Mouse (Mus musculus) cerebellum, postnatal 4 days (tissue): ENCODE measurements around the gene Kbtbd6.
"Not testable (repeated sequence)": the region's sequence is repeated elsewhere in the genome, so short reads cannot be mapped to it uniquely, and the experiment has no call there.

ENCODE experiments used
- DNase-seq, 2 experiments: peaks; one replicate each; pipeline ENCODE4 v3.0.0; 2022; ENCODE audit warnings: low spot score in 2 of 2, mixed read lengths in 1 of 2

The Kbtbd6 gene

DNA sequence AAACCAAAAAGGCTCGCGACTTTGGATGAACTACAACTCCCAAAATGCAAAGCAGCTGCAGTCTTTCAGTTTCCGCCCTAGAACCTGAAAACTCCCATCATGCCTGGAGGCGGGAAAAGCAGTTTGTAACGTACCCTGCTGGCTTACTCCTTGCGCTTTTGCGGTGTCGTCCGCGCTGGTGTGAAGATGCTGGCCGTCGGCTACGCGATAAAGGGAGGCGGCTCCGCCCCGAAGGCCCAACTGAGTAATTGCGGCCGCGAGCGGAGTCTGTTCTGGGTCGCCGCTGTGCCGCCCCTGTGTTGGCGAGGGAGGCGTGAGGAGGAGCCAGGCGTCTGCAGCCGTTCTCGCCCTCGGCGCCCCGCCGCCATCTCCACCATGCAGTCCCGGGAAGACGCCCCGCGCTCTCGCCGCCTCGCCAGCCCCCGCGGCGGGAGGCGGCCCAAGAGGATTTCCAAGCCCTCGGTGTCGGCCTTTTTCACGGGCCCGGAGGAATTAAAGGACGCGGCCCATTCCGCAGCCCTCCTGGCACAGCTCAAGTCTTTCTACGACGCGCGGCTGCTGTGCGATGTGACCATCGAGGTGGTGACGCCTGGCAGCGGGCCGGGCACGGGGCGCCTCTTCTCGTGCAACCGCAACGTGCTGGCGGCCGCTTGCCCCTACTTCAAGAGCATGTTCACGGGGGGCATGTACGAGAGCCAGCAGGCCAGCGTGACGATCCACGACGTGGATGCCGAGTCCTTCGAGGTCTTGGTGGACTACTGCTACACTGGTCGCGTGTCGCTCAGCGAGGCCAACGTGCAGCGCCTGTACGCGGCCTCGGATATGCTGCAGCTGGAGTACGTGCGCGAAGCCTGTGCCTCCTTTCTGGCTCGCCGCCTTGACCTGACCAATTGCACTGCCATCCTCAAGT lies at the start of gene Kbtbd6:
Gene Kbtbd6 (plus strand): TSS at position 155 of the 910 bp plus-strand sequence.
- DNase-seq, result peak; percentile 28 to 70

DNA sequence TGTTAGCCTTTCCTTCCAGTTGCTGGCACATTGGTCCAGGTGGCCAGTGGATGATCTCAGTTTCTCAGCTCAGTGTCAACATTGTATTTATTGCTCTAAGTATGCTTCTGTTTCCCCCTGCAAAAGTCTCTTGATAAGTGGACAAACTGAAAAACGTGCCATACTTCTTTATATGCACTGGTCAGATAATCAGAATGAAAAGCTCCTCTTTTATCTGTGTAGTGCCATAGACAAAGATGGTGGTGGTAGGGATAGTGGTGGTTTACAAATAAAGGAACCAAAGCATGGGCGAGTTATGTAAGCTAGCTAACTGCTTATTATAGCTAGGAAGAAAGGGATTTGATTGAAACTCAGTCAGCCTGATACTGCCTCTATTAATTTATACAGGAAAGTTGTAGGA lies 44.0 kb upstream of the Kbtbd6 start:
- no peak for DNase-seq

DNA sequence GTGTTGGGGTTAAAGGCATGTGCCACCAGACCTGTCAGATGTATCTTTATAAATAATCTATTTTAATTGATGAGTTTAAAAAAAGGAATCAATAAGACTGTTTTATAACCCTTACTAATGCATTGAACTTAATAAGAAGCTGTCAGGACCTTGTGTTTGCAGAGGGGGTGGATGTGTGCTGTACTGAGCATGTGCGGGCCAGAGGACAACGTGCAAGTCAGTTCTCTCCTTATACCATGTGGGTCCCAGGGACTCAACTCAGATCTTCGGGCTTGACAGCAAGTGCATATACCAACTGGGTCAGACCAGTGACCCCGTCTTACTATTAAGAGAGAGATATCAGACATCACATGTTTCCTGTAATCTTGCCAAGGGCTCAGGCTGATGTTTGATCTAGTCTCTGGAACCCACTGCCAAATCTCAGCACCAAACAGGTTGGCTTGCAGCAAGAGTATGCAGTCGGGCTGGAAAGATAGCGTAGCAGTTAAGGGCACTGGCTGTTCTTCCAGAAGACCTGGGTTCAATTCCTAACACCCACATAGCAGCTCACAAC lies 42.3 kb upstream of the Kbtbd6 start:
- no peak for DNase-seq

DNA sequence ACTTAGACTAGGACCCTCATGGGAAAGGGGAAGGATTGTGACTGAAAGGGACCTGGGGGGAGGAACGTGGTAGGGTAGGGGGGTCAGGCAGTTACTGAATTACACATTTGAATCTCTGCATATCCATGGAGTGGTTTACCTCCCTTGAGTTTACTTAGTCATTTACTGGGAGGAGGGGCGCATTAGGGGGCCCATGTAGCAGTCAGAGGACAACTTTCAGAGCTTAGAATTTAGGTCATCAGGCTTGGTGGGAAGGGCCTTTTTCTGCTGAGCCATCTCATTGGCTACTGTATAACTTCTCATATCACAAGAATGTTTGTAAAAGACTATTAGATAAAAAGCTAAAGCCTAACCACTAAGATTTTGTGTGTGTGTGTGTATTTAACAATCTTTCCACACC lies 41.0 kb upstream of the Kbtbd6 start:
- DNase-seq, result no peak

DNA sequence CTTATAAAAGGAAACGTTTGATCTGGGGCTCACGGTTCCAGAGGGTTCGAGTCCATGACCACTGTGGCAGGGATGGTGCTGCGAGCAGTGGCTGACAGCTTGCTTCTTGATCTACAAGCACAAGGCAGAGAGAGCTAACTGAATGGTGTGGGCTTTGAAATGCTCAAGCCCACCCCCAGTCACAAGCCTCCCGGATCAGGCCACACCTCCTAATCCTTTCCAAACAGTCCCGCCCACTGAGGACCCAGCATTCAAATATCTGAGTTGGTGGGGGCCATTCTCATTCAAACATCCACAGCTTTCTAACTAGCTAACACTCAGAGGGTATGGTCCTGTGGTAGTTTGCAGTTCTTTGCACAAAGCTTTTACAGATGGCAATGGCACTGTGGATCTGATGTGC lies 38.5 kb upstream of the Kbtbd6 start:
- no peak for DNase-seq

DNA sequence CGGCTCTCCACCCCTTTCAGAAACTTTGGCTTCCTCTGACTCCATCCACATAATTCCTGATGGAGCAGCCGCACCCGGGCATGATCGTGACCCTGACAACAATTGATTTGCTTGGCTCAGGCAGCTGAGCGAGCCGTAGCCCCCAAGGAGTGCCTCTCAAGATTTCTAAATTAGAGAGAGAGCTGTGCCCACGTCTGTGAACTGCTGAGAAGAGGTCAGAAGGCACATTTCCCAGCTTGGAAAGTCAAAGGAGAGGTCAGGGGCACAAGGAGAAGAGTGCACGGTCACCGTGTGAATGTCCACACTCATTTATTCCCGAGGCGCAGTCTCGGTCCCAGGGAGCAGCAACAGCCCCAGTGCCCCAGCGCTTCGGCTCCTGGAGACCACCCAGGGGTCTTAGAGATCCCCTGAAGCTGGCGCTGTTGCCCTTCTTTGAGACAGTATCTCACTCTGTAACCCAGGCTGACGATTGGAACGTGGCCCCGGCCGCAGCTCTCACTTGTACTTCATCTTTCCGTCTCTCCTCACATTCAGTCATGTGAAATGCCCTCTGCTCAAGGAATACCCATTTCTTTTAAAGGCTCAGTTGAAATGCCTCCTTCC lies 31.5 kb upstream of the Kbtbd6 start:
- no peak for DNase-seq

DNA sequence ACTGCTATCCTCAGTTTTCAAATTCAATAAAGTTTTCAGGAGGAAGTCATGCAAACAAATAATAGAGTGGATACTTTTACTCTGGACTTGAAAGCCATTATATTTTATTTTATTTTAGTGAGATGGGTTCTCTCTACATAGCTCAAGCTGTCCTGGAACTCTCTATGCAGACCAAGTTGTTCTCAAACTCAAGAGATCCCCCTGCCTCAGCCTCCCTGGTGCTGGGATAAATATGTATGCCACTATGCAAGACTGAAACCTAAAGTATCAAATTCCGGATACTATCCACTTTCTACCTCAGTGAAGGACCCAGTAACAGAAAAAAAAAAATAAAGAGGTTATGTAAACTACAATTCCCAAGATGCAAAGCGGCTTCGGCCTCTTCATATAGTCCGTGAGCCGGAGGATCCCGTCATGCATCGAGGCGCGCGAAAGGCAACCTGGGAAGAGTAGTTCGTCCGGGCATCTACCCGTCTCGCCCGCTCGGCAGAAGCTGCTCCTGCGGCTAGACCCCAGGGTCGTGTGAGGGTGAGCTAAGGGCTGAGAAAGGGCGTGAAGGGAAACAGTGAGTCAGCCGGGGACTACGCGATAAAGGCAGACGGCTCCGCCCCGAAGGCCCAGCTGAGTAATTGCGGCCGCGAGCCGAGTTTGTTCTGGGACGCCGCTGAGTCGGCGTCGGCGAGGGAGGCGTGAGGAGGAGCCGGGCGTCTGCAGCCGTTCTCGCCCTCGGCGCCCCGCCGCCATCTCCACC lies 25.5 kb upstream of the Kbtbd6 start, which contains the start of gene Kbtbd7:
Gene Kbtbd7 (plus strand): TSS at position 533 of the 751 bp plus-strand sequence.
- peak; percentile 72 to 86 for DNase-seq

DNA sequence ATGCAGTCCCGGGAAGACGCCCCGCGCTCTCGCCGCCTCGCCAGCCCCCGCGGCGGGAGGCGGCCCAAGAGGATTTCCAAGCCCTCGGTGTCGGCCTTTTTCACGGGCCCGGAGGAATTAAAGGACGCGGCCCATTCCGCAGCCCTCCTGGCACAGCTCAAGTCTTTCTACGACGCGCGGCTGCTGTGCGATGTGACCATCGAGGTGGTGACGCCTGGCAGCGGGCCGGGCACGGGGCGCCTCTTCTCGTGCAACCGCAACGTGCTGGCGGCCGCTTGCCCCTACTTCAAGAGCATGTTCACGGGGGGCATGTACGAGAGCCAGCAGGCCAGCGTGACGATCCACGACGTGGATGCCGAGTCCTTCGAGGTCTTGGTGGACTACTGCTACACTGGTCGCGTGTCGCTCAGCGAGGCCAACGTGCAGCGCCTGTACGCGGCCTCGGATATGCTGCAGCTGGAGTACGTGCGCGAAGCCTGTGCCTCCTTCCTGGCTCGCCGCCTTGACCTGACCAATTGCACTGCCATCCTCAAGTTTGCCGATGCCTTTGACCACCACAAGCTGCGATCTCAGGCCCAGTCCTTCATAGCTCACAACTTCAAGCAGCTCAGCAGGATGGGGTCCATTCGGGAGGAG lies 24.8 kb upstream of the Kbtbd6 start:
- not testable (repeated sequence) for DNase-seq

DNA sequence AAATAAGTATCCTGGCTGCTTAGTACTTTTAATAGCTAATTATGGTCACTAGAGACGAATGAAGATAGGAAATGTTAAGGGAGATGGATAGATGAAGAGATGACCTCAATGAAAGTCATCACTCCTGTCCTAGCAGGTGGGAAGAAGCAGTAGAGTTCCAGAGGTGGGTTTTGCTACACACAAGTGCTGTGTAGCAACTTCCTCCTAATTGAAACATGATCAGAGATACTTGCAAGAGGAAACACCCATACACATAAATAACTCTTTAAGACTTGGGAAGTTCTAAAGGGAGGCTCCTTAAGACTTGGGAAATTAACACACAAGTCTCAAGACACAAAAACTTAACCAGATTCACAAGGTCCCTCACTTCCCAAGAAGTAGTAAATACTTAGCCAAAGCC lies 17.6 kb upstream of the Kbtbd6 start:
- no peak for DNase-seq

DNA sequence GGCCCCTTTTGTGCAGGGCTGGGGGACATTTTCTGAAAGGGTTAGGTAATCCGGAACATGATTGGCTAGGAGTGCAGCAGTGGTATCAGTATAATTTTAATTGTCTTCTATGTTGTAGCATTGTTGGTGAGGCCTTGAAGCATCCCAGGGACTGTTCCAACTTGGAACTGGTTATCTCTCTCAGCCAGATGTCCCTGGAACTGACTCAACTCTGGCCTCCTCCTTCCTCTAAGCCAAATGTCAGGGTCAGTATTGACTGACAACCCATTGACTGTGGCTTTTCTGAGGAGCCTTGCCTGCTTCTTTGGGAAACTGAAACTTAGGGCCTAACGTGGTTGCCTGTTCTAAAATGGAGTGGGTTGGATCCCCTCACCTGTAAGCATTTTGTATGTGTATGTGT lies 11.0 kb upstream of the Kbtbd6 start:
- DNase-seq, result no peak

DNA sequence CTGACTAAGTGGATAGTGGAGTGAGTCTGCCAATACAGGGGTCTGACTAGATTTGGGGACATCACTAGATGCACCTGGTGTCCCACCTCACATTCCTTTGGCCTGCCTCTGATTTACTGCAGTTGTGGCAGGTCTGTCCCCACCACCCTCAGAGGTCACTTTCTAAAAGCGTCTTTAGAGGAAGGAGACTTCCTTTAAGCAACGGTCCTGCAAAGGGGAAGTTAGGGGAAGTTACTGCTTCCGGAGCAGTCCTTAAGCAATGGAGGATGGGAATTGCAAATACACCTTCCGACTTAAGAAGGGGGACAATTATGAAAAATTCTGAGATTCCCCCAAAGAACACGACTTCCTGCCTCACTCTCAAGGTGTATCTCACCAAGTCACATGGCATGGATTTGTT lies 10.2 kb upstream of the Kbtbd6 start:
- DNase-seq, result no peak

DNA sequence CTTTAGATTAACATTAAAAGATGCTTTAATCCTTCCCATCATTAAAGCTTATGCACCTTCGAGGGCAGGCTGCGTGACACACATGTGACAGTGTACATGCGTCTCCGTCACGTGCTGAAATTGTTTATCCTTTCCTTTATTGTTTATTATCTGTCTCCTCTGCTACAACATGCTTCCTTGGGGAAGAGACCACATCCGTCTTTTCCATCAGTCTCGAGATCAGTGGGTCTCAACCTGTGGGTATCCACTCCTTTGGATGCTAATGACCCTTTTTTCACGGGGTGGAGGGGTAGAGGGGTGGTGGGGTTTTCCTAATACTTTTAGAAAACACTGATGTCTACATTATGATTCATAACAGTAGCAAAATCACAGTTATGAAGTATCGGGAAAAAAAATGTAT lies 7.0 kb upstream of the Kbtbd6 start:
- no peak for DNase-seq

DNA sequence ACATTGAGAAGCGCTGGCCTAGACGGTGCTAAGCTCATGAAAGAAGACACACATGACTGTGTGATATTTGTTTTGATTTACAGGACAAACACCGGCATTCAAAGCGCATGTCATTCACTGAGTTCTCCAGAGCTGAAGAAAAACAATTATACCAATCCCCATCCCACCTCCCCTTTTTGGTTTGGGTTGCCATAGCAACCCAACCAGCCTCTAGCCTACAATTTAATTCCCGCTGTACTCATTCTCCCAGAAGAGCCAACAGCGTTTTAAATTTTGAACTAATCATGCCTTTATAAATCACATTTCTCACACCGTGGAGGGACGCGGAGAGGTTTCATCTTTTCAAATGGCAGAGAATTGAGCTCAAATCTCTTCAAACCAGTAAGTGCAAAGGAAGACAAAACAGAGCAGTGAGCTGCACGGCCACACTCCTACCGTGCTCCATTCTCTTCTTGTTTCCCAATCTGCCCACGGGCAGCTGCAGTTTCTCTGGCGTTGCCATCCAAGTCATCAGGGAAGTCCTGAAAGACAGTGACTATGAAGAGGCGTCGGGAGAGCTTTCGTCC lies 6.5 kb upstream of the Kbtbd6 start:
- DNase-seq, result peak in 1 of 2 experiments; percentile 37

DNA sequence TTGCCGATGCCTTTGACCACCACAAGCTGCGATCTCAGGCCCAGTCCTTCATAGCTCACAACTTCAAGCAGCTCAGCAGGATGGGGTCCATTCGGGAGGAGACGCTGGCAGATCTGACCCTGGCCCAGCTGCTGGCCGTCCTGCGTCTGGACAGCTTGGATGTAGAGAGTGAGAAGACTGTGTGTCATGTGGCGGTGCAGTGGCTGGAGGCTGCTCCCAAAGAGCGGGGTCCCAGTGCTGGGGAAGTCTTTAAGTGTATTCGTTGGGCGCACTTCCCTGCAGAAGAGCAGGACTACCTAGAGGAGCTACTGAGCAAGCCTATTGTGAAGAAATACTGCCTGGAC lies 928 bp downstream of the Kbtbd6 start:
- DNase-seq, result not testable (repeated sequence)

DNA sequence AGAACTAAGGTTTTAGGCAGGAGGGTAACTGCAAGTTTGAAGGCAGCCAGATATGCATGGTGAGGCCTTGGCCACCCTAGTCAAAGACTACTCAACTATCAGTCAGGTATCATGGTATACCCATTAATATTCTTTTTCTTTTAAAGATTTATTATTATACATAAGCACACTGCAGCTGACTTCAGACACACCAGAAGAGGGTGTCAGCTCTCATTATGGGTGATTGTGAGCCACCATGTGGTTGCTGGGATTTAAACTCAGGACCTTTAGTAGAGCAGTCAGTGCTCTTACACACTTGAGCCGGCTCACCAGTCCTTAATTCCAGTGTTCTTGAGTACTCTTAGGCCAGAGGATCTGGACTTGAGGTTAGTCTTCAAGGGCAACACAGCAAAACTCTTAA lies 8.8 kb downstream of the Kbtbd6 start:
- no peak for DNase-seq

DNA sequence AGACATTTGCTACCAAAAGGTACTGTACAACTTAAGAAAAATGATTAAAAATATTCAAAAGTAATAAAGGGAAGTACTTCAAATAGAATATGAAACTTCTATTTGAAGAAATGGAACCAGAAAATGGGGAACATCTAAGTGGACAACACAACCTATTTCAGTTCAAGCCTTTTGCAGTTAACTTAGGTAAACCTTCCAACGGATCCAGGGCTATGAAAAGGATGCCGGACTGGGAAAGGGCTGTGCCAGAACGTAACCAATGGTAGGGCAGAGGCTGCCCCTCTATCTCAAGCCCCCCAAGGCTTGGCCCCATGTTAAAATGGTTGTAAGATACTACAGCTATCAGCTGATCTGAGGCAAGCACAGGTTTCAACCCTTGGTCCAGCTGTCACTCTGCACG lies 9.4 kb downstream of the Kbtbd6 start:
- no peak for DNase-seq

DNA sequence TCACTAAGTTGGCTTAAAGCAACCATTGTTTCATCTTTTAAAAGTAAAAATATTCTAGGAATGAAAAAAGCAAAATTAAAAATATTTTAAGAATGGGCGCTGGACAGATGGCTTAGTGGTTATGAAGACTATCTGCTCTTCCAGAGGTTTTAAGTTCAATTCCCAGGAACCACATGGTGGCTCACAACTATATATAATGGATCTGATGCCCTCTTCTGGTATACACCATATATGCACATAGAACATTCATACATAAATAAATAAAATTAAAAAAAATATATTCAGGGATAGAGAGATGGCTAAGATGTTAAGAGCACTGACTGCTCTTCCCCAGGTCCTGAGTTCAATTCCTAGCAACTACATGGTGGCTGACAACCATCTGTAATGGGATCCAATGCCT lies 14.0 kb downstream of the Kbtbd6 start:
- DNase-seq, result no peak

DNA sequence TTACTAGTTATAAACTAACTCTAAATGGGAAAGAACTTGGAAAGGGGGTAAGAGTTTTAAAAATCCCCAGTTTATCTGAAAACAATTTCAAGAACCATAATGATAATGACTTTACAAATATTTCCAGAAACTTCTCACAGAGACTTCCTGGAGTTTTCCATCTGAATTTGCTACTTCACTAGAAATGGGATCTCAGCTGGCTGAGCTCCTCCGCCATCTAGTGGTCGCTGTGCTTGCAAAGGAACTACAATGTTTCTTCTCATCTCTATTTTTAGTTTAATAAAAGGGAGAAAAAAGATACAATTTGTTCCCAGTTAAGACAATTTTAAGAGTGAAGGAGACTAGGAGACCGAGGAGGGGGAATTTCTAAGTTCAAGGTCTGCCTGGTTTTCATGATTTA lies 16.0 kb downstream of the Kbtbd6 start:
- peak in 1 of 2 experiments; percentile 53 for DNase-seq

DNA sequence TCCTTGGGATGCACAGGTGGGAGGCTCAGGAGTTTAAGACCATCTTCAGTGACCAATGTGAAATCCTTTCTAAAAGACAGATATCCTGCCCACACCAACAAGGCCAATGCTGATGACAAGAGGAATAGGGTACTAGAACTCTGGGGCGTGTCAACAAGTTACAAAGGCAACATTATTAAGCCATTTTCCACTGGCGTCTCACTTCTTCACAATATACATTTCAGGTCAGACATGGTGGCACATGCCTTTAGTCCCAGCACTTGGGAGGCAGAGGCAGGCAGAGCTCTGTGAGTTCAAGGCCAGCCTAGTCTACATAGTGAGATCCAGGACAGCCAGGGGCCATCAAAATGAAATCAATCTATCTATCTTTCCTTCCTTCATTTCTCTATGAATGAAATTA lies 21.7 kb downstream of the Kbtbd6 start:
- no peak for DNase-seq

DNA sequence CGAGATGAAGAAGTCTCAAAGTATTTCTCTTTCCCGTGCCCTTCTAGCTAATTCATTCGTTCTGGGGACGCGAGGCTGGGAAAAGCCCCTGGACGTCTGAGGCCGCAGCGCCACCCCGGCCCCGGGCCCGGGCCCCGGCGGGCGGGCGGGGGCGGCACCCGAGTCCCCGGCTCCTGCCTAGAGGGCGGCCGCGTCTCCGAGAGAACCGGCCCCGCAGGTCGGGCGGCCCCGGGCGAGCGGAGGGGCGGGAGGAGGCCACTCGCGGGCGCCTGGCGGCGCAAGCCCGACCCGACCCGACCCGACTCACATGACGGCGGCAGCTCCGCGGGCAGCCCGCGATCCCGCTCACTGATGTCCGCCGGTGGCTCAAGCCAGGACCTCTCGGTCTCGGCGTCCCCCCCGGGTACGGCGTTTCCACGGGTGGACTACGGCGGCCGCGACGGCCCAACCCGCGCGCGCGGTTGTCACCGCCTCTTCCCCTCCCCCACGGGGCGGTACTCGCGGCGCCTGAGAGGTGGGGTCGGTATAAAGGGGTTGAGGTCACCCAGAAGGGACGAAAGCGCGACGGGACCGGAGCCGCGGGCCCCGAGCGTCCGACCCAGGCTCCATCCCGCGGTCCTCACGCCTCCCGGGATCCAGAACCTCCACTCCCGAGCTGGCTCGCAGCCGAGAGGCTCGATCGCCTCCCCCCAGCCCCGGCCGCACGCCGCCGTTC lies 29.1 kb downstream of the Kbtbd6 start, which contains the start of gene Elf1:
Gene Elf1 (plus strand): TSS at position 571 of the 715 bp plus-strand sequence.
- DNase-seq, result peak; percentile 93 to 97
